16 mouse cellular contexts compared by ENCODE assay signal in the genomic region with DNA sequence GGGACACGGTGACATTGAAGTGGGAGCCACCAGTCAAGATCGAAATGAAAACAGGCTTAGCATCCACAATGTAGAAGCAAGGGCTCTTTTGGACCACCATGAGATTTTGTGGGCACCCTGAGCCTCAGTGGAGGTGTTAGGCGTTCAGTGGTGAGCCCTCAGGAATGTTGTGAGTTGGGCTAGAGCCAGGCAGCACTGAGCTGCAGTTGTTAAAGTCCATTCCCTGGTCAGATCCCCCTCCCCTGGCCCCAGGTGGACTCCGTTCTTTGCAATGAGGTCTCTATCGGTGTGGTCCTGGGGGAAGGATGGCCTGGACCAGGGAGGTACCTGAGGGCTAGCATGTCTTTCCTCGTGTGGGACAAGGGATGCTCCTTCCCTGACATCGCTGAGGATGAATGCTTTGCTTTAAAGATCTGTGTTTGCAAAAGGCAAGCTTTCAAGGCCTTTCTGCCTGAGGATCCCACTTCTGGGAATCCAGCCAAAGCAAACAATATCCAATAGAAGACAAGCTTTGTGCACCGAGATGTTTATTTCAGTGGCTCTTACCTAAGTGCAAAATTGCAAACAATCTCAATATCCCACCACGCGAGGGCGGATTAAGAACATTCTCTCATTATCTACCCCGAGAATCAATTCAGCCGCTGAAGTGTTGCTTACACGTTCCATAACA.
DNase-seq lines count a peak whose midpoint lies in the region; ATAC-seq and TF ChIP-seq lines count a peak whose summit lies in the region.
"Had no signal": no experiment of that assay in that cellular context is flagged by ENCODE, and none has a peak within 500 bp of the region (broad histone marks: within the 10 kb centered on the region; RNA-seq: fewer than 3 reads in every experiment).

No protein-coding gene starts in this region.

- no peak for TF ChIP-seq POLR2A in limb, embryonic 14.5 days (IDR thresholded peaks at IDR 0.05; ENCODE audit: borderline replicate concordance, extremely low read depth, insufficient read depth, insufficient read length)

- no peak overlapping the region for H3K27ac ChIP-seq in hindbrain, postnatal 0 days
- H3K27ac ChIP-seq in hindbrain, embryonic 16.5 days (ENCODE audit: low read depth, low read length): no peak overlapping the region
- H3K27ac ChIP-seq in lung, postnatal 0 days (ENCODE audit: low read length): no peak overlapping the region
- H3K27ac ChIP-seq in limb, embryonic 14.5 days (replicated peaks; ENCODE audit: low read depth, low read length): peak overlapping the region; percentile 35
- H3K27ac ChIP-seq in neural tube, embryonic 15.5 days (replicated peaks): no peak overlapping the region
- H3K27ac ChIP-seq: liver, embryonic 15.5 days had no signal

- H3K4me1 ChIP-seq in hindbrain, postnatal 0 days (ENCODE audit: insufficient read depth, low read length): peaks cover 4% of the 10 kb centered on the region; the same call in 1 of the 2 replicates
- H3K4me1 ChIP-seq in hindbrain, embryonic 16.5 days (ENCODE audit: control insufficient read depth, insufficient read depth, low read depth, low read length): no peaks in the 10 kb centered on the region
- H3K4me1 ChIP-seq in lung, postnatal 0 days (ENCODE audit: insufficient read depth, low read depth, low read length): 0 out of 2 replicates have a peak, but pooled peaks cover 4% of the 10 kb centered on the region
- peaks cover 16% of the 10 kb centered on the region for H3K4me1 ChIP-seq in limb, embryonic 14.5 days (ENCODE audit: control insufficient read depth, insufficient read depth, low read length)
- peaks cover 5% of the 10 kb centered on the region; the same call in 1 of the 2 replicates for H3K4me1 ChIP-seq in neural tube, embryonic 15.5 days
- H3K4me1 ChIP-seq: liver, embryonic 15.5 days; megakaryocyte, embryonic 14.5 days had no signal

- no peaks in the 10 kb centered on the region for H3K9me3 ChIP-seq in hindbrain, postnatal 0 days (ENCODE audit: low read length)
- H3K9me3 ChIP-seq in hindbrain, embryonic 16.5 days (ENCODE audit: control insufficient read depth, low read length): no peaks in the 10 kb centered on the region
- no peaks in the 10 kb centered on the region for H3K9me3 ChIP-seq in lung, postnatal 0 days (ENCODE audit: low read length)
- H3K9me3 ChIP-seq in limb, embryonic 14.5 days (ENCODE audit: control insufficient read depth, low read length): no peaks in the 10 kb centered on the region
- H3K9me3 ChIP-seq in neural tube, embryonic 15.5 days (replicated peaks): no peaks in the 10 kb centered on the region
- H3K9me3 ChIP-seq: liver, embryonic 15.5 days had no signal

- H3K27me3 ChIP-seq in hindbrain, postnatal 0 days (ENCODE audit: insufficient read depth, low read length): no peaks in the 10 kb centered on the region
- H3K27me3 ChIP-seq in hindbrain, embryonic 16.5 days (replicated peaks; ENCODE audit: control insufficient read depth, insufficient read depth, low read length): no peaks in the 10 kb centered on the region
- no peaks in the 10 kb centered on the region for H3K27me3 ChIP-seq in lung, postnatal 0 days (replicated peaks; ENCODE audit: insufficient read depth, low read length)
- H3K27me3 ChIP-seq in limb, embryonic 14.5 days (ENCODE audit: control insufficient read depth, insufficient read depth, low read length): no peaks in the 10 kb centered on the region
- no peaks in the 10 kb centered on the region for H3K27me3 ChIP-seq in neural tube, embryonic 15.5 days (replicated peaks)
- H3K27me3 ChIP-seq: liver, embryonic 15.5 days; megakaryocyte, embryonic 14.5 days had no signal

- H3K36me3 ChIP-seq in hindbrain, postnatal 0 days (ENCODE audit: insufficient read depth, low read length): no peaks in the 10 kb centered on the region
- H3K36me3 ChIP-seq in hindbrain, embryonic 16.5 days (ENCODE audit: control insufficient read depth, insufficient read depth, low read length): no peaks in the 10 kb centered on the region
- no peaks in the 10 kb centered on the region for H3K36me3 ChIP-seq in lung, postnatal 0 days (ENCODE audit: insufficient read depth, low read length)
- no peaks in the 10 kb centered on the region for H3K36me3 ChIP-seq in limb, embryonic 14.5 days (ENCODE audit: control insufficient read depth, insufficient read depth, low read length)
- H3K36me3 ChIP-seq in neural tube, embryonic 15.5 days: no peaks in the 10 kb centered on the region
- H3K36me3 ChIP-seq: liver, embryonic 15.5 days had no signal

- no peak for TF ChIP-seq EP300 in lung, postnatal 0 days (IDR thresholded peaks at IDR 0.05)

- DNase-seq in hindbrain, postnatal 0 days (ENCODE audit: low spot score): peak; percentile 60
- DNase-seq in lung, postnatal 0 days (ENCODE audit: low spot score): peak; percentile 18
- DNase-seq in lung, postnatal 36 days: no peak
- DNase-seq in adrenal gland, postnatal 36 days: peak; percentile 15 to 29
- peak; percentile 76 for DNase-seq in limb, embryonic 14.5 days (ENCODE audit: low spot score)
- DNase-seq: cerebellum, adult 11 months; cerebellum, postnatal 36 days; kidney, adult 11 months; right cerebral cortex, postnatal 14 days had no signal

- 62% methylated on average over 14 of the region's 14 CpGs for WGBS in hindbrain, postnatal 0 days
- WGBS in hindbrain, embryonic 16.5 days: 67% methylated on average over 14 of the region's 14 CpGs
- 27% methylated on average over 14 of the region's 14 CpGs for WGBS in lung, postnatal 0 days
- 46% methylated on average over 14 of the region's 14 CpGs for WGBS in limb, embryonic 14.5 days
- 74% methylated on average over 14 of the region's 14 CpGs for WGBS in neural tube, embryonic 15.5 days

- H3K9ac ChIP-seq in hindbrain, postnatal 0 days (replicated peaks; ENCODE audit: low read length): no peak overlapping the region
- H3K9ac ChIP-seq in hindbrain, embryonic 16.5 days (ENCODE audit: low read depth, low read length): no peak overlapping the region
- H3K9ac ChIP-seq in lung, postnatal 0 days (replicated peaks; ENCODE audit: low read depth): no peak overlapping the region
- no peak overlapping the region for H3K9ac ChIP-seq in limb, embryonic 14.5 days (ENCODE audit: low read depth, low read length, severe bottlenecking)
- H3K9ac ChIP-seq in neural tube, embryonic 15.5 days (replicated peaks): no peak overlapping the region
- H3K9ac ChIP-seq: liver, embryonic 15.5 days had no signal

- no peak overlapping the region for H3K4me3 ChIP-seq in hindbrain, postnatal 0 days (ENCODE audit: low read length)
- no peak overlapping the region for H3K4me3 ChIP-seq in hindbrain, embryonic 16.5 days (ENCODE audit: low read length)
- no peak overlapping the region for H3K4me3 ChIP-seq in lung, postnatal 0 days (ENCODE audit: low read depth, low read length)
- H3K4me3 ChIP-seq in limb, embryonic 14.5 days (replicated peaks; ENCODE audit: low read length): no peak overlapping the region
- H3K4me3 ChIP-seq in neural tube, embryonic 15.5 days (replicated peaks): no peak overlapping the region
- H3K4me3 ChIP-seq: liver, embryonic 15.5 days; megakaryocyte, embryonic 14.5 days had no signal

- TF ChIP-seq CTCF in hindbrain, postnatal 0 days (IDR thresholded peaks at IDR 0.05; ENCODE audit: low read depth): peak; percentile 35
- peak; percentile 36 for TF ChIP-seq CTCF in lung, postnatal 0 days (IDR thresholded peaks at IDR 0.05)

- no peak overlapping the region for H3K4me2 ChIP-seq in hindbrain, postnatal 0 days (ENCODE audit: low read depth, low read length)
- no peak overlapping the region for H3K4me2 ChIP-seq in hindbrain, embryonic 16.5 days (ENCODE audit: low read length)
- H3K4me2 ChIP-seq in lung, postnatal 0 days (replicated peaks; ENCODE audit: low read depth, low read length): no peak overlapping the region
- H3K4me2 ChIP-seq in limb, embryonic 14.5 days (replicated peaks; ENCODE audit: low read depth, low read length, severe bottlenecking): no peak overlapping the region
- H3K4me2 ChIP-seq in neural tube, embryonic 15.5 days: no peak overlapping the region
- H3K4me2 ChIP-seq: liver, embryonic 15.5 days had no signal

- ATAC-seq in hindbrain, postnatal 0 days: no peak
- no peak for ATAC-seq in hindbrain, embryonic 16.5 days
- ATAC-seq in lung, postnatal 0 days: peak; percentile 16; the same call in 1 of the 2 replicates
- ATAC-seq in limb, embryonic 14.5 days (ENCODE audit: low FRiP score, low read depth): peak; percentile 79
- ATAC-seq in neural tube, embryonic 15.5 days (ENCODE audit: low FRiP score): no peak
- no peak for ATAC-seq in inflammation-experienced regulatory T-cells, adult 6 months
- ATAC-seq: activated CD4-positive, CD25-positive, alpha-beta regulatory T cell, adult 4 months; forebrain, embryonic 16.5 days had no signal

Comparison
In these comparisons a context has a peak if more than half of its experiments do, and no peak if none do; other contexts are left out.
1. ATAC-seq: peak in lung, postnatal 0 days (single experiment) and limb, embryonic 14.5 days (single experiment); none in hindbrain, postnatal 0 days (single experiment), hindbrain, embryonic 16.5 days (single experiment), neural tube, embryonic 15.5 days (single experiment) and inflammation-experienced regulatory T-cells, adult 6 months (single experiment).